Mouse (Mus musculus): ENCODE results near the gene Tekt5. TPM values are rescaled to one million over a fixed set of nuclear protein-coding genes. Genes with fewer than 3 reads are reported as not detected.

The Tekt5 gene
- polyA plus RNA-seq, 1 experiment from 2014 or later: 3.9 TPM

DNA sequence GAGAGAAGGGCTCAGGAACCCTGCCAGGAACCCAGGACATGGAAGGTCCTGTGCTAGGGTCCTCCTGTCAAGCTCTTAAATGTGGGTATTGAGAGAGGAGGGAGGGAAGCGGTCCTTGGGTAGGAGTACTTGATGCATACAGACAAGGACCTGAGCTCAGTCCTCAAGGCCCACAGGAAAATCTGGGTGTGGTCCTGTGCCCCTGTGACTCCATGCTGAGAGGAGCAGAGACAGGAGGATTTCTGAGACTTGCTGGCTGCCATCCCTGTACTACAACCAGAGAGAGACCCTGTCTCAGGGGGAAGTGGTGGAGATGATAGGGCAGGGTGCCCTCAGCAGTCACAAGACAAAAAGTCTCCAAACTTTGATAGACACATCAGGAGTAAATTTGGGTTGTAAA, 25.3 kb downstream of the Tekt5 start:
- Histone ChIP-seq H3K4me1 (ENCODE audit: control insufficient read depth, insufficient read depth, low read length) (peaks cover 15% of the 10 kb centered on the region), H3K4me3 (ENCODE audit: low read depth, low read length) (no peak overlapping the region), H3K27ac (replicated peaks; ENCODE audit: low read depth, low read length) (no peak overlapping the region), H3K9ac (ENCODE audit: low read depth, low read length) (no peak overlapping the region), H3K4me2 (ENCODE audit: low read depth, low read length) (no peak overlapping the region), H3K36me3 (ENCODE audit: control insufficient read depth, insufficient read depth, low read length) (no peaks in the 10 kb centered on the region), H3K27me3 (replicated peaks; ENCODE audit: control insufficient read depth, insufficient read depth, low read length) (no peaks in the 10 kb centered on the region), H3K9me3 (ENCODE audit: control insufficient read depth, low read length) (no peaks in the 10 kb centered on the region)
- 88% methylated on average over 1 of the region's 1 CpGs for WGBS
- DNase-seq (ENCODE audit: low spot score): no peak
- no peak for ATAC-seq (ENCODE audit: low read depth)

DNA sequence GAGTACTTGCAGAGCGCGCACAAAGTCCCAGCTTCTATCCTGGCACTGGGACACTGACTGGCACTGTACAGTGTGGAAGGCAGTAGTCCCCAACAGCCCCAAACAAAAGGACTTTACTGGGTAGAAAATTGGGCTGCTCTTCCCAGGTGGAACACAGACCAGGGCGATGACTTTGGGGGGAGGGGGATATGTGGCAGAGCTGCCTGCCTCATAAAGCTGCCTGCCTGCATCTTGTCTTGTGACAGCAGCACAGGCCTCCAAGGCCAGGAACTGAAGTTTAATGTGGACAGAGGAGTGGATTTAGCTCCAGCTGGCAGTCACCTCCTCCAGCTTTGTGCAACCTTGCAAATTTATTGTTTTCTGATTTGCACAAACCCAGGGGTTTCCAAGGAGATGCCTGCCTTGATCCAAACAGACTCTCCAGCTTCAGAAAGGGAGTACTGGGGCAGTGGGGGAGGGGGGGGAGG, 25.8 kb downstream of the Tekt5 start:
- 64% methylated on average over 3 of the region's 3 CpGs for WGBS
- H3K36me3 ChIP-seq (ENCODE audit: control insufficient read depth, insufficient read depth, low read length): no peaks in the 10 kb centered on the region
- peaks cover 15% of the 10 kb centered on the region for H3K4me1 ChIP-seq (ENCODE audit: control insufficient read depth, insufficient read depth, low read length)
- no peak overlapping the region for H3K9ac ChIP-seq (ENCODE audit: low read depth, low read length)
- no peaks in the 10 kb centered on the region for H3K27me3 ChIP-seq (replicated peaks; ENCODE audit: control insufficient read depth, insufficient read depth, low read length)
- no peaks in the 10 kb centered on the region for H3K9me3 ChIP-seq (ENCODE audit: control insufficient read depth, low read length)
- no peak overlapping the region for H3K4me2 ChIP-seq (ENCODE audit: low read depth, low read length)
- H3K4me3 ChIP-seq (ENCODE audit: low read depth, low read length): no peak overlapping the region
- DNase-seq (ENCODE audit: low spot score) (no peak), ATAC-seq (ENCODE audit: low read depth) (no peak)
- H3K27ac ChIP-seq (replicated peaks; ENCODE audit: low read depth, low read length): no peak overlapping the region

DNA sequence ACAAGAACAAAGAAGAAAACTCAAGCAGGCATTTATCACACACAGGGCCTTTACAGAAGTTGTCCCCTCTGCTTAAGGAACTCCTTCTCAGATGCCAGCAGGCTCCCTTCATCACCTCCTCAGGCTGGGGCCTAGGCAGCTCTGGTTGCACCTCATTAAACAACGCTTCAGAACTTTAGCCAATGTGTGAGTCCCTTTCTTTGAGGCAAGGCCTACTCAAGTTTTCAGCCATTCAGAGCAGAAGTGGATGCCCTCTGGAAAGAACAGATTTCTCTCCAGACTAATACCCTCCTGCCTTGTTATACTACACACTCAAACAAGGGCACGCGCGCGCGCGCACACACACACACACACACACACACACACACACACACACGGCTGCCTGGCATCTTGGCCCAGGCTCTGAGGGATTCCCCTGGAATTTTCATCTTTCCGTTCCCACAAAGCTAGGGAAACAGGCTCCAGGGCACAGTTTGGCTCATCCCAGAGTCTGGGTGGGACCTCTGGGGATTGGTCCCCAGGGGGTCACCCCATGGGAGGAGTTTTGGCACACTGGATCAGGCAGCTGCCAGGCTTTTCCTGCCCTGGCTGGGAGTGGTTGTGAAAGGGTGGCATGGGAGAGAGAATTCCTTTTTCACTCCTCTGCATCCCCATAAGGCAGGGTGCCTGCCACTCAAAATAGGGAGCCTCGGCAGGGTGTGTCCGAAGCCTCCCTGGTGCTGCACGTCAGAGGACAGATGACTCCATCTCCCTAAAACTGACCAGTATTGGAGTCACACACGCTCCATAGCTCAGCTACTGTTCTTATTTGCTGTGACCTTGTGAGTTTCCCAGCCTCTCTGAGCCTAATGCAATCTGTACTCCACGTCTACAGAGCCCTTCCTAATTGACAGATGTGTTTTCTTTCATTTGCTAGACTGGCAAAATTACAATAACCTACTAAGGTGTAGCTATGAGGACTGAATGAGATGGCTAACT, 28.8 kb downstream of the Tekt5 start:
- Histone ChIP-seq H3K27ac (replicated peaks; ENCODE audit: low read depth, low read length) (peak overlapping the region; percentile 86), H3K4me1 (ENCODE audit: control insufficient read depth, insufficient read depth, low read length) (peaks cover 15% of the 10 kb centered on the region; the same call in 1 of the 2 replicates), H3K4me2 (ENCODE audit: low read depth, low read length) (no peak overlapping the region), H3K9me3 (ENCODE audit: control insufficient read depth, low read length) (no peaks in the 10 kb centered on the region), H3K9ac (ENCODE audit: low read depth, low read length) (no peak overlapping the region; the same call in 1 of the 2 replicates), H3K27me3 (replicated peaks; ENCODE audit: control insufficient read depth, insufficient read depth, low read length) (no peaks in the 10 kb centered on the region), H3K4me3 (ENCODE audit: low read depth, low read length) (no peak overlapping the region), H3K36me3 (ENCODE audit: control insufficient read depth, insufficient read depth, low read length) (no peaks in the 10 kb centered on the region)
- DNase-seq (ENCODE audit: low spot score) (peak; percentile 81), ATAC-seq (ENCODE audit: low read depth) (peak; percentile 77)
- 67% methylated on average over 14 of the region's 14 CpGs for WGBS

DNA sequence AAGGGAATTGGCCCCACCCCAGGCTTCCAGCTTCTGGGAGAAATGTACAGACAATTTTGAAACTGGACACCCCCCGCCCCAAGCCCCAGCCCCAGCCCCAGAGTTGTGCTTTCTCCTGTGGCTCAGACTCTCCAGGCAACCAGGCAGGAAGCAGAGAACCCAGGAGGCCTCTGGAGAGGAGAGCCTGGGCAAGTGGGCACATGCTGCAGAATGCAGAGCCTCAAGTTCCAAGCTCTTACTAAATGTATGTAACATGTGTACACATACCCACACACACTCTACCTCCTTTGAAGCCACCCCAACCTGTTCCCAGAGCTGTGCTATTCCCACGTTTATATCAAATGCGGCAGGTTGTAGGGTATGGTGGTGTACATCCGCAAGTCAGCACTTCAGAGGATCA, 29.5 kb downstream of the Tekt5 start:
- Histone ChIP-seq H3K27ac (replicated peaks; ENCODE audit: low read depth, low read length) (peak overlapping the region; percentile 86), H3K27me3 (replicated peaks; ENCODE audit: control insufficient read depth, insufficient read depth, low read length) (no peaks in the 10 kb centered on the region), H3K36me3 (ENCODE audit: control insufficient read depth, insufficient read depth, low read length) (no peaks in the 10 kb centered on the region), H3K4me1 (ENCODE audit: control insufficient read depth, insufficient read depth, low read length) (peaks cover 15% of the 10 kb centered on the region; the same call in 1 of the 2 replicates), H3K4me3 (ENCODE audit: low read depth, low read length) (no peak overlapping the region), H3K9me3 (ENCODE audit: control insufficient read depth, low read length) (no peaks in the 10 kb centered on the region), H3K4me2 (ENCODE audit: low read depth, low read length) (no peak overlapping the region), H3K9ac (ENCODE audit: low read depth, low read length) (no peak overlapping the region)
- WGBS: 63% methylated on average over 4 of the region's 4 CpGs
- DNase-seq (ENCODE audit: low spot score) (peak; percentile 71), ATAC-seq (ENCODE audit: low read depth) (peak; percentile 81)

DNA sequence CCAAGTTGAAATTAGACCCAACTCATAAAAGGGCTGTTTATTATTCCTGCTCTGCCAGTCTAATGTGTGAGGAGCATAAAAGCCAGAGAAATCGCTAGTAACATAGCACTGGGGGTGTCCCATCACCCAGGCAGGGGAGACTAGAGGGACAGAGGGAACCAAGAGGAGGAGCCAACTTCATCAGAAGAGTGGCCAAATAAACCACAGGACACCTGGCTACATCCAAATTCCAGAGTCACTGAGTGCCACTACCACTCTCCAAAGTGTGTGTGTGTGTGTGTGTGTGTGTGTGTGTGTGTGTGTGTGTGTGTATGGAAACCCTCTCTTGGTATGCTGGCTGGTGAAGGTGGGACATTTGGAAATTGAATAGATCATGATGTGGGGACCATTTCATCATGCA, 32.2 kb downstream of the Tekt5 start:
- Histone ChIP-seq H3K36me3 (ENCODE audit: control insufficient read depth, insufficient read depth, low read length) (no peaks in the 10 kb centered on the region), H3K4me3 (ENCODE audit: low read depth, low read length) (no peak overlapping the region), H3K4me2 (ENCODE audit: low read depth, low read length) (no peak overlapping the region), H3K27ac (replicated peaks; ENCODE audit: low read depth, low read length) (no peak overlapping the region), H3K9ac (ENCODE audit: low read depth, low read length) (no peak overlapping the region), H3K4me1 (ENCODE audit: control insufficient read depth, insufficient read depth, low read length) (peaks cover 15% of the 10 kb centered on the region; the same call in 1 of the 2 replicates), H3K27me3 (replicated peaks; ENCODE audit: control insufficient read depth, insufficient read depth, low read length) (no peaks in the 10 kb centered on the region), H3K9me3 (ENCODE audit: control insufficient read depth, low read length) (no peaks in the 10 kb centered on the region)
- 46% methylated on average over 1 of the region's 1 CpGs for WGBS
- DNase-seq (ENCODE audit: low spot score): no peak
- no peak for ATAC-seq (ENCODE audit: low read depth)

DNA sequence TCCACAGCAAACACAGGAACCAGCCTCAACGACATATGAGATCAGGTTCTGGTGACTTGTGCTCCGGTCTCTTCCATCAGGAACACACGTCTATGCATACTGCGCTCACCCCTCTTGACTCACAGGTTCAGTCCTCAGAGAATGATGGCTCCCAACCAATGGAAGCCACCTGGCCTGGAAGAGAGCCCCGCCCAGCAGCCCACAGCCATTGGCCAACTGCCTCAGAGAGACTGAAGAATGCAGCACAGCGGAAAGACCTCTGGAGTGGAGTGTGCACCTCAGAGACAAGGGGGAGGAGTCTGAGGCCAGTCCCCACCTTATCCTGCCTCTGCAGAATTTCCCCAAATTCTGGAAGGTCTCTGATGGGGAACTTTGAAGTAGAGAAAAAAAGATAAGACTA, 36.0 kb downstream of the Tekt5 start:
- DNase-seq (ENCODE audit: low spot score) (no peak), ATAC-seq (ENCODE audit: low read depth) (no peak)
- Histone ChIP-seq H3K4me3 (ENCODE audit: low read depth, low read length) (no peak overlapping the region), H3K36me3 (ENCODE audit: control insufficient read depth, insufficient read depth, low read length) (no peaks in the 10 kb centered on the region), H3K27ac (replicated peaks; ENCODE audit: low read depth, low read length) (no peak overlapping the region), H3K4me2 (ENCODE audit: low read depth, low read length) (no peak overlapping the region), H3K27me3 (replicated peaks; ENCODE audit: control insufficient read depth, insufficient read depth, low read length) (no peaks in the 10 kb centered on the region), H3K4me1 (ENCODE audit: control insufficient read depth, insufficient read depth, low read length) (no peaks in the 10 kb centered on the region), H3K9ac (ENCODE audit: low read depth, low read length) (no peak overlapping the region), H3K9me3 (ENCODE audit: control insufficient read depth, low read length) (no peaks in the 10 kb centered on the region)
- 81% methylated on average over 6 of the region's 6 CpGs for WGBS

DNA sequence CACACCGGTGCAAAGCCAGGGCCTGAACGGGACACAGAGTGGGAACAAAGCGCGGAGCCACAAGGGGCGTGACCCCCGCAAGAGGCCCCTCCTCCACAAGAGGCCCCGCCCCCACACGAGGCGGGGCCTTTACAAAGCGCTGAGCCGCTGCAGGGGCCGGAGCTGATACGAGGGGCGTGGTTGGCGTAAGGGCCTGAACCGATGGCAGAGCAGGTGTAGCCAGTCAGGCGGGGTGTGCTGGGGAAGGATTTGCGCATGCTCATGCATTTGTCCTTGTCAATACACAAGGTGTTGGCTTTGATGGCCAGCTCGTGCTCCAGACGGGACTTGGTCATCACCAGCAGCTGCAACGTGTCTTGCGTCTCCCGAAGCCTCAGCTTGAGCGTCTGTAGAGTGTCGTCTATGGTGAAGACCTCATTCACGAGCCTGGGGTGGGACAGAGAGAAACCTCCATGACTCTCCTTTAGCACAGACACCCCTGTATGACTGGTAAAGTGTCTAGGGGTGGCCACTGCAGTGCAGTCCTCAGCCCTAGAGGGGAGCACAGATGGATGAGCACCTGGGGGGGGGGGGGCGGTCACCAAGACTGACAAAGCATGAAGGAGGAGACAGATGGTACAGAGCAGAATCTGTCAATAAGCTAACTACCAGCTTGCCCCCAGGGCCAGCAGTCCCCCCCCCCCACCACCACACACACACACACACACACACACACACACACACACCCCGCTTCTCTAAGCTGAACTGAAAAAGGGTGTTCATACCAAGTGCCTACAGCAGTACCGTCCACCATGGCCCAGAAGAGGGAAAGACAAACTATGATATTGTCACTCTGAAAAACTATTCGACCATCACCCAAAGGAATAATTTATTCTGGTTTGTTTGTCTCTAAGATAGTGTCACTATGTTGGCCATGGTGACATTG, 37.0 kb downstream of the Tekt5 start:
- Histone ChIP-seq H3K4me1 (ENCODE audit: control insufficient read depth, insufficient read depth, low read length) (no peaks in the 10 kb centered on the region), H3K27ac (replicated peaks; ENCODE audit: low read depth, low read length) (no peak overlapping the region), H3K36me3 (ENCODE audit: control insufficient read depth, insufficient read depth, low read length) (no peaks in the 10 kb centered on the region), H3K9ac (ENCODE audit: low read depth, low read length) (no peak overlapping the region), H3K4me2 (ENCODE audit: low read depth, low read length) (peak overlapping the region; percentile 36), H3K4me3 (ENCODE audit: low read depth, low read length) (peak overlapping the region; percentile 1), H3K9me3 (ENCODE audit: control insufficient read depth, low read length) (no peaks in the 10 kb centered on the region), H3K27me3 (replicated peaks; ENCODE audit: control insufficient read depth, insufficient read depth, low read length) (no peaks in the 10 kb centered on the region)
- WGBS: 15% methylated on average over 28 of the region's 30 CpGs
- ATAC-seq (ENCODE audit: low read depth): peak; percentile 89
- peak; percentile 90 for DNase-seq (ENCODE audit: low spot score)

DNA sequence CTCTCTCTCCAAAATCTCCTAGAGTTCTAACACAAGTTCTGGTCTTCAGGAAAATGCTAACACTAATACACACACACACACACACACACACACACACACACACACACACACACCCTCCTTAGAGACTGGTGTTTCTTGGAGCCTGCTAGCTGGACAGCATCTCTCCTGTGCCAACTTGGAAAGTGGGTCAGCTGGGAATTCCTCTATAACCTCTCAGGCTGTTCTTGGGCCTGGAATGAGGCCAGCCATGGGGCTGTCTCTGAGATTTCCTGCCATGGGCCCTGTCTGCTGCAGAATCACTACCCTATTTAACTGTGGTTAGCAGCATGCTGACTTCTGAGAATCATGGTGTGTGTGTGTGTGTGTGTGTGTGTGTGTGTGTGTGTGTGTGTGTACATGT, 40.3 kb downstream of the Tekt5 start:
- ATAC-seq (ENCODE audit: low read depth) (no peak), DNase-seq (ENCODE audit: low spot score) (peak; percentile 56)
- Histone ChIP-seq H3K4me2 (ENCODE audit: low read depth, low read length) (no peak overlapping the region), H3K4me1 (ENCODE audit: control insufficient read depth, insufficient read depth, low read length) (no peaks in the 10 kb centered on the region), H3K36me3 (ENCODE audit: control insufficient read depth, insufficient read depth, low read length) (no peaks in the 10 kb centered on the region), H3K27ac (replicated peaks; ENCODE audit: low read depth, low read length) (no peak overlapping the region), H3K9me3 (ENCODE audit: control insufficient read depth, low read length) (no peaks in the 10 kb centered on the region), H3K4me3 (ENCODE audit: low read depth, low read length) (no peak overlapping the region), H3K9ac (ENCODE audit: low read depth, low read length) (no peak overlapping the region), H3K27me3 (replicated peaks; ENCODE audit: control insufficient read depth, insufficient read depth, low read length) (no peaks in the 10 kb centered on the region)
